Mouse (Mus musculus) liver, embryonic 14.5 days (tissue): ENCODE results near the gene Clk2.

Source experiments
- CTCF ChIP-seq: IDR thresholded peaks from 2 replicates; pipeline ENCODE4 v1.5.1; 2016; ENCODE audit warnings: antibody characterized with exemption, low read depth, control low read depth
- EP300 ChIP-seq: IDR thresholded peaks from 2 replicates; pipeline ENCODE4 v1.6.1; 2016; ENCODE audit warnings: antibody characterized with exemption, low read depth

DNA sequence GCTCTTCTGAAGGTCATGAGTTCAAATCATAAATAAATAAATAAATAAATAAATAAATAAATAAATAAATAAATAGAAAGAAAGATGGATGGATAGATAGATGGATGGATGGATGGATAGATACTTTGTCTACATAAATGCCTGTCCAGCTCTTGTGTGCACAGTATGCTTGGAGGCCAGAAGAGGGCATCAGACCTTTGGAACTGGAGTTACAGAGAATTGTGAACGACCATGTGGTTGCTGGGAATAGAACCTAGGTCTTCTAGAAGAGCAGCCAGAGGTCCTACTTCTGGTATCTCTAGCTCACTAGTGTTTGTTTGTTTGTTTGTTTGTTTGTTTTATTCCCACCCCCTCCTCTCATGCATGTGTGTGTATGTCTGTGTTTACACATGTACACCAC lies 28.8 kb downstream of the Clk2 start:
- TF ChIP-seq EP300 (no peak), CTCF (peak; percentile 17; the same call in 1 of the 2 replicates)
